Mouse (Mus musculus): ENCODE measurements around the gene Mrpl55. TPM values are rescaled to one million over a fixed set of nuclear protein-coding genes. Genes with fewer than 3 reads are reported as not detected.
A peak's percentile ranks its signal among the peaks of the same experiment; 100 is the strongest.

Gene Mrpl55
- total and polyA plus RNA-seq, 3 experiments: 68.5 to 75.5 TPM; not detected in 1

DNA sequence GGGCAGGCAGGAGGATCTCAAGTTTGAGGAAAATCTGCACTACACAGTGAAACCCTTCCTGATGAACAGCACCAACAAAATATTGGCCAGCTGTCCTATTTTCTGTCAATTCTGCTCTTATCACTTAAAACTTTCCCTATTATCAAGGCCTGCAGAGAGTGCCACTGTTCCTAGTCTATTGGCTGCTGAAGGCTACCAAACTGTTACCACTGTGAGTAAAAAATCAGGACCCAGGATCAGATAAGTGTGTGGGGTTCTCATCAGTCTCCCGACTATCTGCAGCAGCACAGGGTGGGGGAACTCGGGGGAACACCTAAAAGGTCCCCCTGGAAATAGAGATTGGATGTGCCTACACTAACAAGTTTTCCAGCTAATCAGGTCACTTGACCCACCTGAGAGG lies 22.9 kb downstream of the Mrpl55 start (continued):
- TF ChIP-seq MYC (IDR thresholded peaks at IDR 0.05; ENCODE audit: low read depth, low read length) (no peak), TBP (IDR thresholded peaks at IDR 0.05; ENCODE audit: low read depth, low read length) (no peak), RAD21 (IDR thresholded peaks at IDR 0.05; ENCODE audit: low read depth, low read length) (no peak), MAFK (IDR thresholded peaks at IDR 0.05; ENCODE audit: borderline replicate concordance, low read depth, low read length) (no peak), MAX (IDR thresholded peaks at IDR 0.05; ENCODE audit: low read length) (no peak), CTCF (IDR thresholded peaks at IDR 0.05 in 2 of 3, conservative IDR thresholded peaks at IDR 0.05 in 1 of 3; ENCODE audit: control insufficient read depth in 1 of 3, insufficient read depth in 1 of 3, low read depth in 2 of 3, low read length in 3 of 3, poor library complexity in 1 of 3, severe bottlenecking in 1 of 3) (no peak), HCFC1 (IDR thresholded peaks at IDR 0.05; ENCODE audit: low read depth, low read length) (no peak), ZKSCAN1 (IDR thresholded peaks at IDR 0.05; ENCODE audit: low read depth, low read length) (no peak), GATA1 (IDR thresholded peaks at IDR 0.05; ENCODE audit: low read depth, low read length) (peak; percentile 85), ZMIZ1 (IDR thresholded peaks at IDR 0.05; ENCODE audit: low read depth, low read length) (no peak), KAT2A (conservative IDR thresholded peaks at IDR 0.05; ENCODE audit: low read depth, low read length) (no peak; the same call in 1 of the 2 replicates)

DNA sequence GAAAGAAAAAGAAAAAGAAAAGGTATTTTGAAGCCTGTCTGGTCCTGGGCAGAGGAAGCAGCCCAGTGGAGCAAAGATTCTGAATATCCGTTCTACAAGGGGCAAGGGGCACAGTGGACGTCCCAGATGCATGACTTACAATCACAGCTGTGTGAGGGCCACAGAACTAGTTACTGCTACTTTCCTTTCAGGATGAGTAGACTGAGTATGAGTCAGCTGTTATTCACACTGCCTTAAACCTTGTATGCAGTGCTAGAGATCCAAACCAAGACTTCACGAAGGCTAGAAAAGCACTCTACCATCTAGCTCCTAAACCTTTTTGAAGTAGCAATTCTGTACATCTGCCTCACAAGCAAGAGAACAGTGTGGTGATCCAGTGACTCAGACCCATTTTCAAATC lies 24.0 kb downstream of the Mrpl55 start:
- peak overlapping the region; percentile 93 for H3K9ac ChIP-seq (ENCODE audit: control insufficient read depth, low read depth, low read length, poor library complexity, severe bottlenecking)
- H3K27me3 ChIP-seq (ENCODE audit: control insufficient read depth in 1 of 2, insufficient read depth in 2 of 2, low read length in 2 of 2): no peaks in the 10 kb centered on the region
- 0 out of 2 replicates have a peak overlapping the region, but pooled peaks have one; percentile 6 for H3K27ac ChIP-seq (ENCODE audit: control insufficient read depth, low read depth, low read length)
- no peaks in the 10 kb centered on the region for H3K9me3 ChIP-seq (replicated peaks; ENCODE audit: insufficient read depth, low read length)
- peak; percentile 49 for DNase-seq (ENCODE audit: low read depth, low spot score)
- TF ChIP-seq SIN3A (IDR thresholded peaks at IDR 0.05; ENCODE audit: low read length): 0 out of 2 replicates have a peak, but pooled peaks have one; percentile 37
- peak; percentile 43; the same call in 1 of the 2 replicates for TF ChIP-seq MXI1 (IDR thresholded peaks at IDR 0.05; ENCODE audit: low read depth, low read length)
- no peak for TF ChIP-seq KAT2A (conservative IDR thresholded peaks at IDR 0.05; ENCODE audit: low read depth, low read length)
- no peak for TF ChIP-seq UBTF (IDR thresholded peaks at IDR 0.05; ENCODE audit: borderline replicate concordance, insufficient read depth, low read depth, low read length)
- peaks cover 34 to 52% of the 10 kb centered on the region in 2 experiments for H3K4me1 ChIP-seq (ENCODE audit: control insufficient read depth in 1 of 2, insufficient read depth in 2 of 2, low read length in 2 of 2)
- peaks cover 70% of the 10 kb centered on the region for H3K79me2 ChIP-seq (ENCODE audit: control insufficient read depth, insufficient read depth, low read length, poor library complexity)
- H3K4me3 ChIP-seq (ENCODE audit: control insufficient read depth in 1 of 2, insufficient read depth in 1 of 2, low read depth in 2 of 2, low read length in 2 of 2): peak overlapping the region; percentile 88 to 95
- H3K36me3 ChIP-seq (ENCODE audit: control insufficient read depth in 1 of 2, insufficient read depth in 2 of 2, low read length in 2 of 2): peaks cover 11 to 68% of the 10 kb centered on the region in 2 experiments; a peak in 3 of 4 replicates

DNA sequence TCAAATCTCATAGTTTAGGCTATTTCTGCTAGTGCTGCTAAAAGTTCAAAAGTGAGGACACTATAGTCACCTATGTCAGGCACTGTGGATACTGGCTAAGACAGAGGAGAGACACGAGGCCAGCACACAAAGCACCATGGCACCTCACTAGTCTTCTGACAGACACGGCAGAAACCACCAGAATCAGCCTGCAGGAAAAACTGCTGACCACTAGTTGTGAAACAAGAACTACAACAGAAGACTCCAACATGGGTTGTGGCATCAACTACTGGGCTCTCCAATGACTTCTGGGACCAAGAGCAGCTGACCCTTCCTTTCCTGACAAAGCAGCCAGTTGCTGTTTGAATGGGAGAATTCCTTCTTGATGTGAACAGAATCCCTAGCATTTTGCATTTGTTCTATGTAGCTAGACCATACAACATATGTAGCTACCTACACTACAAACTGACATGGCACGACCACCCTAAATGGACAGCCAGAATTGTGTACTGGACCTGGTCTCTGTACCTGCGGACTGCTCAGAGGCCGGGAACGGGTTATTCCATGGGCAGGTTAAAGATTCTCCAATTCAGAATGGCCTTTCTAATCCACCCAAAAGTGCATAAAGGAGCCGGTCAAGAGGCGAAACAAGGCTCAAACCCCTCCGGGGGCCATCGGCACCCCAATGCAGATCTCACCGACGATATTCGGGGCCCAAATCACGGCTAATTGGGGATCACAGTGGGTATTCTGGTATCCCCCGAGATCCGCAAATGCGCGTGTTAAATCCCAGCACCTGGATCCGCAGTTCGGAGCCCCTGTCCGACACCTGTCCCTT lies 24.7 kb downstream of the Mrpl55 start:
- Histone ChIP-seq H3K9ac (ENCODE audit: control insufficient read depth, low read depth, low read length, poor library complexity, severe bottlenecking) (peak overlapping the region; percentile 93), H3K27me3 (ENCODE audit: control insufficient read depth in 1 of 2, insufficient read depth in 2 of 2, low read length in 2 of 2) (no peaks in the 10 kb centered on the region), H3K79me2 (ENCODE audit: control insufficient read depth, insufficient read depth, low read length, poor library complexity) (peaks cover 63% of the 10 kb centered on the region), H3K27ac (ENCODE audit: control insufficient read depth, low read depth, low read length) (peak overlapping the region; percentile 70), H3K9me3 (replicated peaks; ENCODE audit: insufficient read depth, low read length) (no peaks in the 10 kb centered on the region), H3K36me3 (ENCODE audit: control insufficient read depth in 1 of 2, insufficient read depth in 2 of 2, low read length in 2 of 2) (peaks cover 9 to 61% of the 10 kb centered on the region in 2 experiments; a peak in 3 of 4 replicates), H3K4me3 (ENCODE audit: control insufficient read depth in 1 of 2, insufficient read depth in 1 of 2, low read depth in 2 of 2, low read length in 2 of 2) (peak overlapping the region; percentile 88 to 95), H3K4me1 (ENCODE audit: control insufficient read depth in 1 of 2, insufficient read depth in 2 of 2, low read length in 2 of 2) (peaks cover 30 to 49% of the 10 kb centered on the region in 2 experiments)
- TF ChIP-seq MYC (IDR thresholded peaks at IDR 0.05; ENCODE audit: low read depth, low read length) (0 out of 2 replicates have a peak, but pooled peaks have one; percentile 18), CHD1 (IDR thresholded peaks at IDR 0.05; ENCODE audit: low read depth, low read length) (0 out of 2 replicates have a peak, but pooled peaks have one; percentile 9), TCF12 (IDR thresholded peaks at IDR 0.05; ENCODE audit: low read depth, low read length) (no peak), NRF1 (IDR thresholded peaks at IDR 0.05; ENCODE audit: insufficient read depth, low read depth, low read length, poor library complexity, severe bottlenecking) (0 out of 2 replicates have a peak, but pooled peaks have one; percentile 3)
- peak; percentile 38 for DNase-seq (ENCODE audit: low read depth, low spot score)
